Mouse (Mus musculus): Measurements from ENCODE around the gene Grid1. TPM values are rescaled to one million over a fixed set of nuclear protein-coding genes. Genes with fewer than 3 reads are reported as not detected.

Gene Grid1
- polyA plus RNA-seq, 1 experiment: not detected

DNA sequence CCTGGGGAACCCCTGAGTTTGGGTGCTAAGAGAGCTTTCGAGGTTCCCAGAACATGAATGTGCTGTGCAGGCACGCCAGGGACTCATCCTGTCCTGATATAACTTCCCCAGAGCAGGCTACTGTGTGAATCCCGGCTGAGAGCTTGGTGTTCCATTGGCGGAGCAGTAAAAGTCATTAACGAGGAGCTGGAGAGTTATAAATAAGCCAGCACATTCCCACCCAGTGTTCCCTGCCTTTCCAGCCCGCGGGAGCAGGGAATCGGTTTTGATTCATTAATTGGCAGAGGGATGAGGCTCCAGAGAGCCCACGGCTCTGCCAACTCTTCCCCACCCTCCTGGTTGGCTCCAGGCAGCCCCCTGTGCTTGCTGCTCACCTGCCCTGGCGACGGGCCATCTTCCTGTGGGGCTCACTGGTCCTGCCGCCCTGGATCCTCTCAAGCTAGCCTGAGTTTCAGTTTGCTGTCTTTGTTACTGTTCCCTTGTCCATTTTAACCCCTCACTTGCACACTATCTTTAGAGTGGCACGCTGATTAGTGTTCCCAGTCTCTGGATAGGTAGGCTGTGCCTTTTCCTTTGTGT lies 116.4 kb downstream of the Grid1 start:
- H3K4me1 ChIP-seq (ENCODE audit: control insufficient read depth, insufficient read depth, low read length): no peaks in the 10 kb centered on the region
- H3K27ac ChIP-seq (ENCODE audit: insufficient read depth, low read length): no peak overlapping the region
- H3K4me3 ChIP-seq (ENCODE audit: insufficient read depth, low read length): no peak overlapping the region
- TF ChIP-seq POLR2A (IDR thresholded peaks at IDR 0.05; ENCODE audit: low read depth, low read length) (no peak), CTCF (IDR thresholded peaks at IDR 0.05; ENCODE audit: borderline replicate concordance, insufficient read depth, low read length) (no peak)

DNA sequence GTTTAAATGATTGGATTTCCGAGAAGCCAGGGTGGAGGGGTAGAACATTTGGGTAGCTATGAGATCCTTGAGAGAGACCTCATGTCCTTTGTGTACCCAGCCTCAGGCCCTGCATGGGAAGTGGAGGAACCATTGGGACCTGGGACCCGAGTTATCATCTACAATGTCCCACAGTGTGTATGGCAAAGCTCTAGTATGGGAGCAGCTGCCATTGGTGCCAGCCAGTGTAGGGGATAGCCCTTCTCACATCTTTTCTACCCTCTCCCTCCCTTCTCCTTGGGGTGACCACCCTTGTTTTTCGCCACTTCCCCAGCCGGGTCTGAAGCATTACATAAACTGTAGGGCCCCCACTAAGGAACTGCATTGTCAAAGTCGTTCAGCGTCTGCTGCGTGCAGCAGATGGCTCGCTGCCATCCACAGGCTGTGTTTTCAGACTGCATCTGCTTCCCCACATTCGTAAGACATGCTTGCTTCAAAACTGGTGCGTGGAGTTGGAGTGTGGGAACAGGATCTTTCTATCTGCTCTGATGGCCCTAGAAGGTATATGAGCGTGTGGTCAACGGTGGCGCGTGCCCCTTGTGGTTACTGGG lies 124.6 kb downstream of the Grid1 start:
- no peak overlapping the region for H3K4me3 ChIP-seq (ENCODE audit: insufficient read depth, low read length)
- H3K27ac ChIP-seq (ENCODE audit: insufficient read depth, low read length): no peak overlapping the region
- TF ChIP-seq CTCF (IDR thresholded peaks at IDR 0.05; ENCODE audit: borderline replicate concordance, insufficient read depth, low read length): no peak
- no peak for TF ChIP-seq POLR2A (IDR thresholded peaks at IDR 0.05; ENCODE audit: low read depth, low read length)
- H3K4me1 ChIP-seq (ENCODE audit: control insufficient read depth, insufficient read depth, low read length): no peaks in the 10 kb centered on the region

DNA sequence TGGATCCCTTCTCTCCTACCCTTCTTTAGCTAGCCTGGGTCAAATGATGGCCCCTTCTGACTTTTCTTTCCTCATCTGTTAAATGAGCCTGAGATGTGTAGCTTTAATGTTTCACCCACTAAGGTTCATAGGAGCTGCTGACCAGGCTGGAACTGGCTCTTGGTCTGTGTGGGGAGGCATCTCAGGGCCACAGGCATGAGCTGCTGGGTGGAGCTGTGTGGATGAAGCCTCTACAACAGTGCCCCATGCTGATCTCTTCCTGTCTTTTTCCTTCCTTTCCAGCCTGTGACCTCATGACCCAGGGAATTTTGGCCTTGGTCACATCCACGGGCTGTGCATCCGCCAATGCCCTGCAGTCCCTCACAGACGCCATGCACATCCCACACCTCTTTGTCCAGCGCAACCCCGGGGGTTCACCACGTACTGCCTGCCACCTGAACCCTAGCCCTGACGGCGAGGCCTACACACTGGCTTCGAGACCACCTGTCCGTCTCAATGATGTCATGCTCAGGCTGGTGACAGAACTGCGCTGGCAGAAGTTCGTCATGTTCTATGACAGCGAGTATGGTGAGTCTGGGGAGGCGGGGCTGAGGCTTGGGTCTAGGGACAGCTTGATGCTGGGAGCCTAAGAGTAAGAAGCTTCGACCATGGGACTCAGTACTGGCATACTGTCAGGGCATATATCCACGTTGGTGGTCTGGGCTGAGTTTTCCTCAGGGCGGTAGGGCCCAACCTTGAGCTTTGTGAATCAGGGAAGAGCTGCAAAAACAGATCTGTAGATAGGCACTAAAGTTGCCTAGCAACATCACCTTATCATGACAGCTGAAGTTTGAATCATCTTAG lies 125.8 kb downstream of the Grid1 start:
- H3K4me1 ChIP-seq (ENCODE audit: control insufficient read depth, insufficient read depth, low read length): no peaks in the 10 kb centered on the region
- no peak overlapping the region for H3K4me3 ChIP-seq (ENCODE audit: insufficient read depth, low read length)
- TF ChIP-seq POLR2A (IDR thresholded peaks at IDR 0.05; ENCODE audit: low read depth, low read length) (no peak), CTCF (IDR thresholded peaks at IDR 0.05; ENCODE audit: borderline replicate concordance, insufficient read depth, low read length) (no peak)
- H3K27ac ChIP-seq (ENCODE audit: insufficient read depth, low read length): no peak overlapping the region

- TF ChIP-seq POLR2A (IDR thresholded peaks at IDR 0.05; ENCODE audit: low read depth, low read length) (no peak), CTCF (IDR thresholded peaks at IDR 0.05; ENCODE audit: borderline replicate concordance, insufficient read depth, low read length) (no peak)
- Histone ChIP-seq H3K27ac (ENCODE audit: insufficient read depth, low read length) (no peak overlapping the region), H3K4me1 (ENCODE audit: control insufficient read depth, insufficient read depth, low read length) (no peaks in the 10 kb centered on the region), H3K4me3 (ENCODE audit: insufficient read depth, low read length) (no peak overlapping the region)
Observed at GRCm38 (mm10) chr14:34946314-34946583, 126.3 kb downstream of the Grid1 start.

DNA sequence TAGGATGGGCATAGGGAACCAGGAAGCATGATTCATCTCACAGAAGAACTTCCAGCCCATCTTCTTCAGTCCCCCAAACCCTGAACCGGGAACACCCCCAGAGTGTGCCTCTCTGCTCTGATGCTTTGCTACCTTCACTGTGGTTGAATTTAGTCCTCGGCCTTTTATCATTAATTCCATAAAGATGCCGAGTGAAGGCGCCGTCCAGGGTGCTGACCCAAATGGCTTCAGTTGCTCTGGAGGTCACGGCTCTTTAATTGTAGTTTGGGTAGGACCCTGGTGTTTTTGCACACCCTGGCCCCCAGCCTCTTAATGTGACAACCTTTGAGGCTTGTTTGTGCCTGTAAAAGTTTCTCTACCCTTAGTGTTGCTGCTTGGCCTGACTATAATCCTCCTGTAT lies 128.3 kb downstream of the Grid1 start:
- no peaks in the 10 kb centered on the region for H3K4me1 ChIP-seq (ENCODE audit: control insufficient read depth, insufficient read depth, low read length)
- no peak for TF ChIP-seq POLR2A (IDR thresholded peaks at IDR 0.05; ENCODE audit: low read depth, low read length)
- no peak for TF ChIP-seq CTCF (IDR thresholded peaks at IDR 0.05; ENCODE audit: borderline replicate concordance, insufficient read depth, low read length)
- H3K27ac ChIP-seq (ENCODE audit: insufficient read depth, low read length): no peak overlapping the region
- no peak overlapping the region for H3K4me3 ChIP-seq (ENCODE audit: insufficient read depth, low read length)

DNA sequence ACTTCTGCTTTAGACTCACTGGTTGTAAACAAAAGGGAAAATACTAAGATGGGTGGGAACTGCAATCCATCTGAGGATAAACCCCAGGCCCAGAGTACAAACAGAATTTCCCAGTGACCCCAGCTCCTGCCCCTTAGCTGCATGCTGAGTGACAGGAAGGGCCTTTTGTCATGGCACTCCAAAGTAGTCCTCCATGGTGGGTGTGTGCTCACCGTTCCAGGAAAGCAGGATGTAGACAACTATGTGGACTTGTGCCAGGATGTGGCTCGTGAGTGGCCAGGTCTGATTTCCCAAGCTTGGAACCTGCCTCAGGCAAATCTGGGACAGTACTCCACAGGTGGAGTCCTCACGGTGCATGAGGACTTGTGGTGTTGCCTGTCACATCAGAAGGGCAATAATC lies 132.4 kb downstream of the Grid1 start:
- Histone ChIP-seq H3K27ac (ENCODE audit: insufficient read depth, low read length) (no peak overlapping the region), H3K4me3 (ENCODE audit: insufficient read depth, low read length) (no peak overlapping the region), H3K4me1 (ENCODE audit: control insufficient read depth, insufficient read depth, low read length) (no peaks in the 10 kb centered on the region)
- TF ChIP-seq CTCF (IDR thresholded peaks at IDR 0.05; ENCODE audit: borderline replicate concordance, insufficient read depth, low read length) (no peak), POLR2A (IDR thresholded peaks at IDR 0.05; ENCODE audit: low read depth, low read length) (no peak)

GRCm38 (mm10) chr14:34953566-34953965 lies 133.7 kb downstream of the Grid1 start:
- TF ChIP-seq CTCF (IDR thresholded peaks at IDR 0.05; ENCODE audit: borderline replicate concordance, insufficient read depth, low read length): no peak
- TF ChIP-seq POLR2A (IDR thresholded peaks at IDR 0.05; ENCODE audit: low read depth, low read length): no peak
- H3K4me1 ChIP-seq (ENCODE audit: control insufficient read depth, insufficient read depth, low read length): no peaks in the 10 kb centered on the region
- no peak overlapping the region for H3K4me3 ChIP-seq (ENCODE audit: insufficient read depth, low read length)

DNA sequence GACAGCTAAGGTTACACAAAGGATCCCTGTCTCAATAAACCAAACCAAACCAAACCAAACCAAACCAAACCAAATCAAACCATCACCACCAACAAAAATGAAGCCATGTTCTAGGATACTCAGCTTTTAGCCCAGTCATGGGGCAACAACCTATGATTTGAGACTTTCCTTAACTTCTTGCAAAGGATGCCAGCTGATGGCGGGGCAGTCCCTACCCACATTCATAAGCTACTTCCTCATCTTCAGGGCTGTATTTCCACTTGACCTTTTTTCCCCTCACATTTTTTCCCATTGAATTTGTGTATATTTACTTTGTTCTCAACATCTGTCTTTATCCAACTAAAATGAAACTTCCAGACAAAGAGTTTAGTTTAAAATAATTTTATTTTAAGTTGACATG lies 135.8 kb downstream of the Grid1 start:
- TF ChIP-seq CTCF (IDR thresholded peaks at IDR 0.05; ENCODE audit: borderline replicate concordance, insufficient read depth, low read length) (no peak), POLR2A (IDR thresholded peaks at IDR 0.05; ENCODE audit: low read depth, low read length) (no peak)
- H3K4me3 ChIP-seq (ENCODE audit: insufficient read depth, low read length): no peak overlapping the region

More at GRCm38 (mm10) chr14:34953566-34953965, 133.7 kb downstream of the Grid1 start:
- H3K27ac ChIP-seq (ENCODE audit: insufficient read depth, low read length): no peak overlapping the region

GRCm38 (mm10) chr14:34960227-34960626 lies 140.3 kb downstream of the Grid1 start:
- no peak overlapping the region for H3K4me3 ChIP-seq (ENCODE audit: insufficient read depth, low read length)
- no peaks in the 10 kb centered on the region for H3K4me1 ChIP-seq (ENCODE audit: control insufficient read depth, insufficient read depth, low read length)
- TF ChIP-seq POLR2A (IDR thresholded peaks at IDR 0.05; ENCODE audit: low read depth, low read length): no peak
- TF ChIP-seq CTCF (IDR thresholded peaks at IDR 0.05; ENCODE audit: borderline replicate concordance, insufficient read depth, low read length): no peak
- no peak overlapping the region for H3K27ac ChIP-seq (ENCODE audit: insufficient read depth, low read length)

More for the DNA sequence above, 135.8 kb downstream of the Grid1 start:
- Histone ChIP-seq H3K4me1 (ENCODE audit: control insufficient read depth, insufficient read depth, low read length) (no peaks in the 10 kb centered on the region), H3K27ac (ENCODE audit: insufficient read depth, low read length) (no peak overlapping the region)

DNA sequence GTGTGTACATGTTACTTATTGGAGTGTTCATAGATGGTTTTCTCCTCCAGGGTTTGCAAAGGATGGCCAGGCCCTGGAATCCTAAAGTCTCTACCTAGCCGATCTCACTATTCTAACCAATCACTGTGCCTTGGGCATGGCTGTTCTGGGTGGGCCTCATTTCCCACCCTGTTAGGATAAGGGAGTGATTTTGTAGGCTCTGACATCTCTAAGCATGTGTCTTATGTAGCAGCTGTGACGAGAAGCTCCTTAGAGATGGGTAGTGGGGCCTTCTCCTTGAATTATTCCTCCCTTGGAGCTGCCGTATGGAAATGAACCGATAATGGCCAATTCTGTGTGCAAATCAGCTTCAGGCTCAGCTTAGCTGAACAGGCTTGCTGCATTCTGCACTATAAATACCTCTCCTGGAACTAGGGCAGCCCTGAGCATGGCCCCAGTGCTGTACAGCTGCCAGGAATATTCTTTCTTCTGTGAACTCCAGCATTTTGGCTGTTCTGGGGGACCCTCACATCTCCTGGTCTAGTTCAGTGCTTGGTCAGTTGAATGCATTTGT lies 143.8 kb downstream of the Grid1 start:
- TF ChIP-seq POLR2A (IDR thresholded peaks at IDR 0.05; ENCODE audit: low read depth, low read length): no peak
- no peak overlapping the region for H3K4me3 ChIP-seq (ENCODE audit: insufficient read depth, low read length)
- no peaks in the 10 kb centered on the region for H3K4me1 ChIP-seq (ENCODE audit: control insufficient read depth, insufficient read depth, low read length)
- no peak overlapping the region for H3K27ac ChIP-seq (ENCODE audit: insufficient read depth, low read length)

Measured in embryonic fibroblast, embryonic 13.5 days (primary cell).